Mouse (Mus musculus) stomach, embryonic 15.5 days (tissue): ENCODE measurements around the gene 4930564D02Rik. TPM values are rescaled to one million over a fixed set of nuclear protein-coding genes. Genes with fewer than 3 reads are reported as not detected.

Experiments used
- ATAC-seq: fragments of 200-750 bp; cut with Nextera tagmentation; 2 replicates; pipeline ENCODE4 v1.8.0; 2017; ENCODE audit warnings: low read depth, moderate number of reproducible peaks, moderate TSS enrichment; ENCODE audit not compliant: insufficient read depth, low FRiP score
- H3K27ac ChIP-seq: fragments of 300-500 bp; sonication (generic); 2 replicates; pipeline ENCODE4 v1.5.1; 2015; ENCODE audit warnings: mild to moderate bottlenecking, inconsistent platforms
- H3K27me3 ChIP-seq: fragments of 300-500 bp; sonication (generic); replicated peaks from 2 replicates; pipeline ENCODE4 v1.6.1; 2015; ENCODE audit warnings: inconsistent platforms
- H3K36me3 ChIP-seq: fragments of 300-500 bp; sonication (generic); 2 replicates; pipeline ENCODE4 v1.6.1; 2015; ENCODE audit warnings: inconsistent platforms
- H3K4me1 ChIP-seq: fragments of 300-500 bp; sonication (generic); 2 replicates; pipeline ENCODE4 v1.6.1; 2015; ENCODE audit warnings: inconsistent platforms
- H3K4me2 ChIP-seq: fragments of 300-500 bp; sonication (generic); 2 replicates; pipeline ENCODE4 v1.6.1; 2015; ENCODE audit warnings: mild to moderate bottlenecking, inconsistent platforms
- H3K4me3 ChIP-seq: fragments of 300-500 bp; sonication (generic); replicated peaks from 2 replicates; pipeline ENCODE4 v1.5.1; 2015; ENCODE audit warnings: inconsistent platforms
- H3K9ac ChIP-seq: fragments of 300-500 bp; sonication (generic); 2 replicates; pipeline ENCODE4 v1.6.1; 2015; ENCODE audit warnings: inconsistent platforms
- H3K9me3 ChIP-seq: fragments of 300-500 bp; sonication (generic); 2 replicates; pipeline ENCODE4 v1.6.1; 2016; ENCODE audit warnings: inconsistent platforms
- WGBS: fragments of 180-500 bp; shearing (Covaris S2); methylation state at CpG from one replicate; pipeline ENCODE4 v1.1.7; 2015; 5-methylcytosine and 5-hydroxymethylcytosine counted together
- polyA plus RNA-seq: library from polyadenylated mRNA; unstranded; fragments of >200 nt; fragmentation: Nextera tagmentation; extraction: Ambion mirVana; gene quantifications from 2 replicates; pipeline ENCODE4 v1.2.1, GENCODE M21; 2015

Gene 4930564D02Rik
- polyA plus RNA-seq, 1 experiment from 2014 or later: not detected

DNA sequence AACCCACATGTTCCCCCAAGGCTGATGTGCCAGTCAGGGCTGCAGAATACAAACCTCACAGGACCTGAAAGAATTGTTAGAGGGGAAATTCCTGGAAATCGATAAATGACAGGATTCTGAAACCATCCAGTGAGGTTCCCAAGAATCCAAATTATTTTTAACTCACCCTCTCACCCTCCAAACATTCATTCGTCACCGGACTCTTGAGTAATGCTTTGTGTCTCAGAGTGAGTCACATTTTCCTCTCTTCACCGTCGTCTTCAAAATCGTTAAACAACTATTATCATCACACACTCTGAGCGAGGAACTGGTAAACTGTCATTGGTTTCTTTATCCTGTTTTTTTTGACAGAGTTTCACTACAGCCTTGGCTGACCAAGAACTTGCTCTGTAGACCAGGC lies 6.7 kb upstream of the 4930564D02Rik start:
- H3K27ac ChIP-seq: no peak overlapping the region
- ATAC-seq: no peak
- H3K27me3 ChIP-seq: 0 out of 2 replicates have a peak, but pooled peaks cover 5% of the 10 kb centered on the region
- no peak overlapping the region for H3K9ac ChIP-seq
- no peaks in the 10 kb centered on the region; the same call in 1 of the 2 replicates for H3K4me1 ChIP-seq
- no peak overlapping the region for H3K4me2 ChIP-seq
- 55% methylated on average over 7 of the region's 7 CpGs for WGBS
- no peaks in the 10 kb centered on the region for H3K36me3 ChIP-seq
- H3K4me3 ChIP-seq: no peak overlapping the region
- H3K9me3 ChIP-seq: no peaks in the 10 kb centered on the region

DNA sequence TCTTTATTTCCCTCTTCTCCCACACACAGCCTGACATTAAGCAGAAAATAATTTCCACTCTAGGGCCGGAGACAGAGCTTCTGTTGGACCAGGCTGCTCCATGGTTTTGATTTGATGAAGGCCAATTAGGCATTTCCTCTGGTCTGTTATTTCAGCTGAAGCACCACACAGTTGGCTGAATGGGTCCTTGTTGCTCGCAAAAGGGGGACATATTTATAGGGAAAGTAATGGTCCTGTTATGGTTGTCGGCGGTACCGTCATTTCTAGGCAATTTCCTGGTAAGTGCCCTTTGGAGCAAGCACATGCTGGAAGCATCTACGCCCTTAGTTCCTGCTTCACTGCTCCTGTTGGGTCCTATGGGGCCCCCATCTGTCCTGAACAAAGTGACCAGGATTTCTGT lies 5.7 kb upstream of the 4930564D02Rik start:
- Histone ChIP-seq H3K4me3 (no peak overlapping the region), H3K27ac (no peak overlapping the region), H3K9ac (no peak overlapping the region), H3K36me3 (no peaks in the 10 kb centered on the region), H3K4me2 (no peak overlapping the region), H3K4me1 (no peaks in the 10 kb centered on the region; the same call in 1 of the 2 replicates), H3K27me3 (0 out of 2 replicates have a peak, but pooled peaks cover 5% of the 10 kb centered on the region), H3K9me3 (no peaks in the 10 kb centered on the region)
- no peak for ATAC-seq
- WGBS: 79% methylated on average over 6 of the region's 6 CpGs

DNA sequence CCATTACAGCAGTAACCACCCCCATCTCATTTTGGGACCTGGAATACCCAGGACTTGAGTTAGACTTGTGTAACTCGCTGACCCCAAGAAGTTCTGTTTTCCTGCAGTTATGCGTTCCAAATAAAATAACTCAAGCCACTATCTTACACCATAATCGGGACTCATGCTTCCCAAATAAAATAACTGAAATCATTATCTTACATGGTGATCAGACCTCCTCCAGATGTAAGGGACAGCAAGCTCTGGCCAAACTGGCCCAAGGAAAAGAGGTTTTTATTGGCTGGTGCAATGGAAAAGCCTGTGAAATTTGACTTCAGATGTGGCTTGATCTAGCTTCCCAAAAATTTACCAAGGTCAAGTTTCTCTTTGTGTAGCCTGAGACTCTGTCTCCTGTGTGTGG lies 5.1 kb upstream of the 4930564D02Rik start:
- H3K9me3 ChIP-seq: no peaks in the 10 kb centered on the region
- no peaks in the 10 kb centered on the region; the same call in 1 of the 2 replicates for H3K4me1 ChIP-seq
- 0 out of 2 replicates have a peak, but pooled peaks cover 5% of the 10 kb centered on the region for H3K27me3 ChIP-seq
- no peaks in the 10 kb centered on the region for H3K36me3 ChIP-seq
- no peak overlapping the region for H3K9ac ChIP-seq
- no peak for ATAC-seq
- WGBS: 77% methylated on average over 3 of the region's 3 CpGs
- no peak overlapping the region for H3K4me2 ChIP-seq
- no peak overlapping the region for H3K27ac ChIP-seq
- H3K4me3 ChIP-seq: no peak overlapping the region

DNA sequence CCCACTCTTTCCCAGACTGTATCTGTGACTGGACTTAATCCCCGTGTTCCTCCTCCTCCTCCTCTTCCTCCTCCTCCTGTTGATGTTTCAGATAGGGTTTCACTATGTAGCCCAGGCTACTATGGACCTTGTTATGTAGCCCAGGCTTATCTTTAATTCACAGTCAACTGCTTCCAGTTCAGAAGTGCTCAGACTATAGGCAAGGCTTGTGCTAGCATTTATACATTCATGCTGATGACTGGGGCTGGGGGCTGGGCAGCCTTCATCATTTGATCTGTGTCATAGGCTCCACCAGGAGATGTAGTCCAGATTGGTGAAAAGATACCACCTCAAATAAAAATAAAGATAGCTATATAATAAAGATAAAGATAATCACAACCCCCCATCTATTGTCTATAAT lies 4.7 kb upstream of the 4930564D02Rik start:
- no peak for ATAC-seq
- WGBS: 61% methylated on average over 1 of the region's 1 CpGs
- H3K9me3 ChIP-seq: no peaks in the 10 kb centered on the region
- H3K9ac ChIP-seq: no peak overlapping the region
- no peaks in the 10 kb centered on the region; the same call in 1 of the 2 replicates for H3K4me1 ChIP-seq
- H3K4me3 ChIP-seq: no peak overlapping the region
- H3K36me3 ChIP-seq: no peaks in the 10 kb centered on the region
- no peak overlapping the region for H3K4me2 ChIP-seq
- H3K27me3 ChIP-seq: 0 out of 2 replicates have a peak, but pooled peaks cover 5% of the 10 kb centered on the region
- no peak overlapping the region for H3K27ac ChIP-seq

DNA sequence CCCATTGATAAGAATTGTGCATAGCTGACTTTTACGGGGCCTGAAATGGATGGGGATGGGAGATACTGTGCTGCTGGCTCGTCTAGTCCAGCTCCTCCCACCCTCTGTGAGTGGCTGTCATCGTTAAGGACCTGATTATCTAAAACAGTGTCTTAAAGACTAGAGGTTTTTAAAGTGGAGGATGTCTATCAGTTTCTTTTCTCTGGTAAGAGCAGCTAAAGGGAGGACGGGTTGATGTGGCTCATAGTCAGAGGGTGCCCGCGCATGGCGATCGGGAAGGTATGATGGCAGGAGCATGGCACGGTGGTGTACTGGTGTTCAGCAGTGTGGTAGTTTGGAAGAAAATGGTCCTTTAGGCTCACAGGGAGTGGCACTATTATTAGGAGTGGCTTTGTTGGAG lies 4.0 kb upstream of the 4930564D02Rik start:
- no peak overlapping the region for H3K4me3 ChIP-seq
- H3K4me1 ChIP-seq: no peaks in the 10 kb centered on the region; the same call in 1 of the 2 replicates
- ATAC-seq: no peak
- H3K4me2 ChIP-seq: no peak overlapping the region
- no peaks in the 10 kb centered on the region for H3K36me3 ChIP-seq
- H3K27me3 ChIP-seq: 0 out of 2 replicates have a peak, but pooled peaks cover 5% of the 10 kb centered on the region
- WGBS: 78% methylated on average over 9 of the region's 9 CpGs
- H3K9me3 ChIP-seq: no peaks in the 10 kb centered on the region
- no peak overlapping the region for H3K27ac ChIP-seq
- H3K9ac ChIP-seq: no peak overlapping the region

DNA sequence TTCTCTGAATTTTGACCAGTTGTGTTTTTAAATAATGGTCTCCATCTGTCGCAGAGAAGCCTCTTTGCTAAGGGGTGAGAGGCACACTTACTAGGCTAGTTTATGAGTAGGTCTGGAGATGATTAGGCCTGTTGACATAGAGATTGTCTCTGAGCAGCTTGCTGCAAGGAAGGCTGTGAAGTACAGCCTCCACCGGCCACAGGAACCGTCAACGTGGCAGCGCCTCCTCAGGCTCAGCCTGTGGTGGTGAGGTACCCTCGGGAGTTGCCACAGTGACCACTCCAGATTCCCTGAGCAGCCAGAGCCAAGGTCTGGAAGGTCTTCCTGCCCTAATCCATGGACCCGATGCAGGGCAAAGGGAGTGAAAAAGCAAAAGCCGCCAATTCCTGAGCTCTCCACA lies 3.9 kb downstream of the 4930564D02Rik start:
- Histone ChIP-seq H3K27me3 (no peaks in the 10 kb centered on the region), H3K9ac (no peak overlapping the region), H3K4me2 (no peak overlapping the region), H3K36me3 (no peaks in the 10 kb centered on the region), H3K9me3 (no peaks in the 10 kb centered on the region), H3K4me1 (no peaks in the 10 kb centered on the region), H3K27ac (no peak overlapping the region), H3K4me3 (no peak overlapping the region)
- ATAC-seq: no peak
- WGBS: 75% methylated on average over 8 of the region's 8 CpGs

DNA sequence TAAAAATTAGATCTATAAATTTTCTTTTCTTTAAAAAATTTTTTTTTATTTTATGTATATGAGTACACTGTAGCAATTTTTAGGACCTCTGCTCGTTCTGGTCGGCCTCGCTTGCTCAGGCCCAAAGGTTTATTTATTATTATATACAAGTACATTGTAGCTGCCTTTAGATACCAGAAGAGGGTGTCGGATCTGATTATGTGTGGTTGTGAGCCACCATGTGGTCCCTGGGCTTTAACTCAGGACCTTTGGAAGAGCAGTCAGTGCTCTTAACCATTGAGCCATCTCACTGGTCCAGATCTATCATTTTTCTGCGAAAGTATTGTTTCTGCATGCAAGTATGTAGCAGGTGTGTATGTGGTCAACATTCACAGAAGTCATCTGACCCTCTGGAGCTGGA lies 4.6 kb downstream of the 4930564D02Rik start:
- H3K9ac ChIP-seq: no peak overlapping the region
- H3K4me1 ChIP-seq: no peaks in the 10 kb centered on the region
- no peak overlapping the region for H3K4me3 ChIP-seq
- no peak overlapping the region for H3K27ac ChIP-seq
- ATAC-seq: no peak
- no peak overlapping the region for H3K4me2 ChIP-seq
- H3K9me3 ChIP-seq: no peaks in the 10 kb centered on the region
- WGBS: 86% methylated on average over 5 of the region's 5 CpGs
- no peaks in the 10 kb centered on the region for H3K36me3 ChIP-seq
- H3K27me3 ChIP-seq: no peaks in the 10 kb centered on the region

DNA sequence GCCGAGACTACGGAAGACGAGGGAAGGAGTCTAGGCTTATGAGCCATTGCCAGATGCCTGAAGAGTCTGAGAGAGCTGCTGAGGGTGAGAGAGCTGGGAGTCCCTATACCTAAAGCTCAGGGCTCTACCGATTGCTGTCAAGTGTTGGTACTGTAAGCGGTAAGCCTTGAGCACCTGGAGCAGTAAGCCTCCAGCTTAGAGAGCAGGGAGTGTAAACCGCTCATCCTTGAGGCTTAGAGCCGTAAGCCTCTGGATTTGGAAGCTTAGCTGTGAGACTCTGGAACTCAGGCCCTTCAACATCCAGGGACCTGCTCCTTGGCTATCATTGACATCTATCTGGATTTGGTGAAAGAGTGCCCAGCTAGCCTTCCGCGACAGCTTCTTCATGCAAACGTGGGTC lies 5.9 kb downstream of the 4930564D02Rik start:
- WGBS: 88% methylated on average over 10 of the region's 10 CpGs
- H3K36me3 ChIP-seq: no peaks in the 10 kb centered on the region

DNA sequence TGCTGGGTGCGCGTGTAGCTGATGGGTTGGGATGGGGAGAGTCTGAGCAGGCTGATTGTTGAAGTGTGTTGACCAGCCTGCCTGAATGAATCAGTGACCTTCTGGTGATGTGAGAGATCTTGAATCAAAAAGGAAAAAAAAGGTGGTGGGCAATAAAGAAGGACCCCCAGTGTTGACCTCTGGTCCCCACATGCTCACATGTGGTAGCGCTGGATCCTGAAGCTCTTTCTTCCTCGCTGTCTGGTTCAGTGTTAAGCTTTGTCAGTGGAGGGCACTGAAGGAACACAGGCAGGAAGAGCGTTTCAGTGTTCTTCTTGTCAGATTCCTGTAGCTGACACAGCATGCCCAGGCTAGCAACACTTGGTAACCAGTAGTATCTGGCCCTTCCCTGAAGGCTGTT lies 9.2 kb downstream of the 4930564D02Rik start:
- 89% methylated on average over 5 of the region's 5 CpGs for WGBS
- ATAC-seq: no peak
- no peaks in the 10 kb centered on the region for H3K9me3 ChIP-seq

More for the DNA sequence above, 5.9 kb downstream of the 4930564D02Rik start:
- Histone ChIP-seq H3K27me3 (no peaks in the 10 kb centered on the region), H3K4me3 (no peak overlapping the region), H3K4me1 (no peaks in the 10 kb centered on the region), H3K4me2 (no peak overlapping the region), H3K27ac (no peak overlapping the region), H3K9ac (no peak overlapping the region), H3K9me3 (no peaks in the 10 kb centered on the region)
- no peak for ATAC-seq

DNA sequence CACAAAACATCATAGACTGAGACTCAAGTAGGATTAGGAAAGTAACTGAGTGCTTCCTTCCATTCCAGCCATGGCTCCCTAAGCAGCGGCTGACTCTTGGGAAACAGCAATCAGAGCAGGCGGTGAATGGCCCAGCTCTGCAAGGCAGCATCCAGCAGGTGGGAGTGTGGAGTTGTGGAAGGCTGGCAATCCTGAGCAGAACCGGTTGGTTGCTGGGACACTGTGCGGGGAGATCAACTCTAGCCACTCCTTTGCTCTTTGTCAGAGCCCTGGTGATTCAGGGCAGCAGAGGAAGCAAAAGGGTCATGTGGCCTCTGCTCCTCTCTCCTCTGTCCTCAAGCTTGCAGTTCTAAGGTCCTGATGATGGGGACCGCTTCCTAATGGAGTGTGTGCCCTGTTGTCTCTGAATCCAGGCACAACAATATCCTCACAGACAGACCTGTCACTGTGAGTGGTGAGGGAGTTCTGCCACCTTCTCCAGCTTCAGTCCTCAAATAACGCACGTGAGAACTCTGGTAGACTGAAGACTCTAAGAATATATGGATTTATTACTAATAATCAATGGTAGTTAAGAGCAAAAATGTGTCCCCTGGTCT lies 11.7 kb downstream of the 4930564D02Rik start:
- no peaks in the 10 kb centered on the region for H3K27me3 ChIP-seq
- WGBS: 21% methylated on average over 7 of the region's 7 CpGs
- H3K36me3 ChIP-seq: no peaks in the 10 kb centered on the region
- no peak overlapping the region for H3K27ac ChIP-seq
- no peak overlapping the region for H3K9ac ChIP-seq
- H3K4me3 ChIP-seq: no peak overlapping the region
- H3K4me1 ChIP-seq: no peaks in the 10 kb centered on the region
- no peaks in the 10 kb centered on the region for H3K9me3 ChIP-seq
- ATAC-seq: peak; percentile 78; the same call in 1 of the 2 replicates
- no peak overlapping the region for H3K4me2 ChIP-seq

More for the DNA sequence above, 9.2 kb downstream of the 4930564D02Rik start:
- Histone ChIP-seq H3K4me3 (no peak overlapping the region), H3K36me3 (no peaks in the 10 kb centered on the region), H3K9ac (no peak overlapping the region), H3K27ac (no peak overlapping the region), H3K4me2 (no peak overlapping the region), H3K4me1 (no peaks in the 10 kb centered on the region), H3K27me3 (no peaks in the 10 kb centered on the region)

DNA sequence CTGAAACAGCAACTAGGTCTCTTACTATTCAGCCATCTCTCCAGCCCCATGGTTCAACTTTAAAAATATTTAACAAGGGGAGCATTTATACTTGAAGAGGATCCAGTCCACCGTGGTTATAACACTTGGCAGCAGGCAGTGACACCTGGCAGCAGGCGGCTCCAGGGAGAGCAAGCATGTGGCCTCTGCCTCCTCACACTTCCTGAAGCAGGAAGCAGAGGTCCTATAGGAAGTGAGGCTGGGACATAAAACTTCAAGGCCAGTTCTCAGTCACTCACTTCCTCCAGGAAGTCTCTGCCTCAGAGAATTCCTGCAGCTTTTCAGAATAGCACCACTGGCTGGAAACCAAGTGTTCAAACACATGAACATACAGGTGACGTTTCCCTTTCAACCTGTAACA lies 20.7 kb downstream of the 4930564D02Rik start:
- Histone ChIP-seq H3K4me1 (no peaks in the 10 kb centered on the region), H3K36me3 (no peaks in the 10 kb centered on the region), H3K4me2 (no peak overlapping the region), H3K9ac (no peak overlapping the region), H3K4me3 (no peak overlapping the region), H3K27me3 (no peaks in the 10 kb centered on the region), H3K27ac (no peak overlapping the region), H3K9me3 (no peaks in the 10 kb centered on the region)
- ATAC-seq: no peak
- 43% methylated on average over 3 of the region's 3 CpGs for WGBS

DNA sequence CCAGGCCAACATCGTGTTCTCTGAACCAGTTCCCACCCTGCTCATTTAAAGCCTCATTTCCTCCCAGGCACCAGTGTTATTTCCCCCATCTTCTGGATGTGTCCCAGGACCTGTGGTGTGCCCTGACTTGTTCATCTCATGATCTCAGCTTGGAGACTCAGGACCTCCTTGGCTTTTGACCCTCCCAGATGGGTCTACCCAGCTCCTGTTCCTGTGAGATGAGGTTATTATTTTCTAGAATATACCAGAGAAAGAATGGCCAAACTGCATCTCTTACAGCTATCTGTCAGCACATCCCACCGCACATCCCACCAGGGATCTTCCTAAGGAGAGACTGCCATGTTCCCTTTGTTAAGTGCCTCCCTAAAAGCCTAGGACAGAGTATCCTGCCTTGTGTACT lies 22.0 kb downstream of the 4930564D02Rik start:
- Histone ChIP-seq H3K9me3 (no peaks in the 10 kb centered on the region), H3K4me1 (no peaks in the 10 kb centered on the region), H3K4me3 (no peak overlapping the region), H3K36me3 (no peaks in the 10 kb centered on the region), H3K9ac (no peak overlapping the region), H3K4me2 (no peak overlapping the region), H3K27me3 (no peaks in the 10 kb centered on the region), H3K27ac (no peak overlapping the region)
- WGBS: 85% methylated on average over 2 of the region's 2 CpGs
- no peak for ATAC-seq

DNA sequence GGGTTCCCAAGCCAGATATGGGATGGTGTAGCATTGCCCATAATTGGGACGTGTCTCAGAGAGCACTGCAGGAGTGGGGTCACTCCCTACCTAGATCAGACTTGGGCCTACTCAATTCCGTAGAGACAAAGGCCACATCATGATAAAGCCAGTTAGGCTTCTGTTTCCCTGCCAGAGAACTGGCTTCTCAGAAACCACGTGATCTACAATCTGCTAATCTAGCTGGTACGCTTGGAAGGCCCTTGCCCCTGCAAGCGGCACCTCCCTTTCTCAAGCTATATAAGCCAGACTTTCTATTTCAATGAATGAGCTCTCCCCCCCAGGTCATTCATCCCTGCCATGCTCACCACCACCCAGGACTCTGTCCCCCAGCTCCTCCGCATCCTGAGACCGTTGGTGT lies 23.5 kb downstream of the 4930564D02Rik start:
- no peak overlapping the region for H3K4me3 ChIP-seq
- no peaks in the 10 kb centered on the region for H3K4me1 ChIP-seq
- H3K9me3 ChIP-seq: no peaks in the 10 kb centered on the region
- no peaks in the 10 kb centered on the region for H3K36me3 ChIP-seq
- no peak overlapping the region for H3K9ac ChIP-seq
- no peak overlapping the region for H3K4me2 ChIP-seq
- H3K27me3 ChIP-seq: no peaks in the 10 kb centered on the region
- ATAC-seq: no peak
- 89% methylated on average over 7 of the region's 7 CpGs for WGBS
- H3K27ac ChIP-seq: no peak overlapping the region
